Mouse (Mus musculus) liver, postnatal 0 days (tissue): Measurements from ENCODE around the gene Efna5.

ENCODE experiments used
- CTCF ChIP-seq: sonication (generic); IDR thresholded peaks from 2 replicates; pipeline ENCODE4 v1.5.1; 2016; ENCODE audit warnings: antibody characterized with exemption, low read depth
- EP300 ChIP-seq: IDR thresholded peaks from 2 replicates; pipeline ENCODE4 v1.6.1; 2016; ENCODE audit warnings: antibody characterized with exemption, low read depth, mild to moderate bottlenecking

DNA sequence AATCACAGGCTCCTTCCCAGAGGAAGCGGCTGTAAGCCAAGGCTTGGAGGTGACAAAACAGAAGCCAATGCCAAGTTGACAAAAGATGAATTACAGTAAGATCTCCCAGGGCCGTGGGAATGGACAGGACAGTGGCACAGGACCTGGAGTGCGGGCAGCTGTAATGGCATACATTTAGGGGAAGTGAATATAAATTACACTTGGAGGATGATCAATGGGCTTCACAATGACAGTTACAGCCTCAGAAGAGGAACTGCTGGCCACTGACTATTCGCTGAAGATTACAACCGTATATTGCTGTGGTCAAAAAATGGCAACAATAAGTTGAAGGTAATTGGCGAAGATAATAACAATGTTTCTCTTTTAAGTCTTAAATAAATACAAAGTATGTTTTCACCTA is 67.7 kb downstream of the Efna5 start:
- no peak for TF ChIP-seq CTCF
- no peak for TF ChIP-seq EP300
